Mouse (Mus musculus): ENCODE measurements around the gene Maml3. TPM values are rescaled to one million over a fixed set of nuclear protein-coding genes. Genes with fewer than 3 reads are reported as not detected.
A peak's percentile ranks its signal among the peaks of the same experiment; 100 is the strongest.

Maml3 gene
- polyA plus RNA-seq, 1 experiment from 2014 or later, result 8.4 TPM

DNA sequence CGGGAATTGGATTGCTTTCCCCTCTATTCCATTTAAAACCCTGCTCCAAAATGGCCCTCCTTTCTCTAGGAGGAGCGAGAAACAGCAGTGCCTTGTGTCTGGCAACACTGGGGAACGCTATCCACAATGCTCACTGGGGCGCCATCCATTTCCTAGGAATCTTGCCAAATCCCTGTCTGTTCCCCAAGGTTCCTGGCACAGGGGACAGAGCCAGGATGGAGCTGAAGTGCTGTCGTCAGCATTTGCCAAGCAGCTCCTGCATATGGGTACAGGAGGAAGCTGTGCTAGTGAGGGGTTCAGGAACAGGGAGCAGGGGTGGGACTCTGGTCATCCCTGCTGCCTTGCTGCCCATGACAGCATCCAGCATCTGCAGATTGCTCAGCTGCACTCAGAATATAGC, 215.1 kb downstream of the Maml3 start:
- no peak overlapping the region for H3K4me2 ChIP-seq
- H3K4me1 ChIP-seq, result peaks cover 35% of the 10 kb centered on the region
- peak; percentile 53; the same call in 1 of the 2 replicates for ATAC-seq (ENCODE audit: borderline replicate concordance, extremely low read depth, low FRiP score, low TSS enrichment)
- H3K9ac ChIP-seq, result no peak overlapping the region
- H3K27ac ChIP-seq, result peak overlapping the region; percentile 4; the same call in 1 of the 2 replicates
- no peaks in the 10 kb centered on the region for H3K9me3 ChIP-seq
- no peaks in the 10 kb centered on the region for H3K27me3 ChIP-seq
- WGBS, result 39% methylated on average over 5 of the region's 5 CpGs
- H3K4me3 ChIP-seq, result no peak overlapping the region
- H3K36me3 ChIP-seq, result no peaks in the 10 kb centered on the region

DNA sequence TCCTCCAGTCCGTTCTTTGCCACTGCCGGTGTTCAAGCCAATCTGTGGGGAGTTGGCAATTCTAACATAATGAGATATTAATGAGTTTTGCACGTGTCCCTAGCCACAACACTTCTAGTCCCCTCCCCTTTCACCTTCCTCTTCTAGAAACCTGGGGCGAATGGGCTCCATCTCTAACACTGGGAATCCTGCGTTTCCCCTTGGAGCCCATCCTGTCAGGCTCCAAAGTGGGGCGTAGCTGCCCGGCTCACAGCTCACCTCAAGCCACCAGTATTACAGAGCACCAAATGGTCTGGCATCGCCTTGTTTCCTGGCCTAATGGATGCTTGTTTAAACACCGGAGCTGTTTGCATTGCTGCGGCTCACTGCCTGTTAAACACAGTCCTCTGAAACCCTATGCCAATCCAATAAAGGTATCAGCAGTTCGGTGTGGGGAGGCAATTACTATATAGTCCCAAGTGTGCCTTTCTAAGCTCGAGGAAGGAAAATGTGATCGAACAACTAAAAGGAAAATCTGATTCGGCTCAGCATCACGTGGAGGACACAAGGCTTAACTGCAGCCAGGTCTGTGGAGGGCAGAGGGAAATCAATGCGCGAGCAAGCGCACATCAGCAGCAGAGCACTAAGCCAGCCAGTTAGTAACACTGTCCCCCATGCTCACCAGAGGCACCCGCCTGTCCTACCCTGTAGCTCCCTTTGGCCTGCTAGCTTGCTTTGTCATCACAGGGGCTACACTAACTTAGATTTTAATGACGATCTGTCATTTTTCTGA, 216.0 kb downstream of the Maml3 start:
- Histone ChIP-seq H3K27ac (0 out of 2 replicates have a peak overlapping the region, but pooled peaks have one; percentile 17), H3K9me3 (no peaks in the 10 kb centered on the region), H3K4me3 (no peak overlapping the region), H3K9ac (peak overlapping the region; percentile 1; the same call in 1 of the 2 replicates), H3K4me1 (peaks cover 40% of the 10 kb centered on the region), H3K27me3 (no peaks in the 10 kb centered on the region), H3K4me2 (peak overlapping the region; percentile 37), H3K36me3 (no peaks in the 10 kb centered on the region)
- ATAC-seq (ENCODE audit: borderline replicate concordance, extremely low read depth, low FRiP score, low TSS enrichment), result no peak; the same call in 1 of the 2 replicates
- WGBS, result 18% methylated on average over 20 of the region's 20 CpGs

DNA sequence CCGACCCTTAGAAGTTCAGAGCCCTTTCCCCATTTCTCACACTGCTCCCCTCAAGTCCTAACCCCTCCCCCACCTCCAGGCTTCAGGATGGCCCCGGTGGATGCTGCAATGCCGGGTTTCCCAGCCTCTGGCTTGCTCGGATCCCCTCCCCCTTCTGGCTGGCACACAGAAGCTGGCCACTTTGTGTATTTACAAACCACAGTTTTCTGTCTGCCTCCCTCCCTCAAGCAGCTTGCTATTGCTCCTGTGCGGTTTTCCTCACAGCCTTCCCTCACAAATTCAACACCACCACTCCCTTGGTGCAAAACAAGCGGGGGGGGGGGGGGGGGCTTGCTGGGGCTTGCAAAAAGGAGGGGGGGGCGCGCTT, 216.6 kb downstream of the Maml3 start:
- no peaks in the 10 kb centered on the region for H3K27me3 ChIP-seq
- no peak for ATAC-seq (ENCODE audit: borderline replicate concordance, extremely low read depth, low FRiP score, low TSS enrichment)
- peaks cover 42% of the 10 kb centered on the region for H3K4me1 ChIP-seq
- WGBS, result 3% methylated on average over 8 of the region's 8 CpGs
- H3K36me3 ChIP-seq, result no peaks in the 10 kb centered on the region
- H3K9me3 ChIP-seq, result no peaks in the 10 kb centered on the region
- peak overlapping the region; percentile 37 for H3K4me2 ChIP-seq
- no peak overlapping the region for H3K4me3 ChIP-seq
- no peak overlapping the region for H3K27ac ChIP-seq
- H3K9ac ChIP-seq, result peak overlapping the region; percentile 1; the same call in 1 of the 2 replicates

DNA sequence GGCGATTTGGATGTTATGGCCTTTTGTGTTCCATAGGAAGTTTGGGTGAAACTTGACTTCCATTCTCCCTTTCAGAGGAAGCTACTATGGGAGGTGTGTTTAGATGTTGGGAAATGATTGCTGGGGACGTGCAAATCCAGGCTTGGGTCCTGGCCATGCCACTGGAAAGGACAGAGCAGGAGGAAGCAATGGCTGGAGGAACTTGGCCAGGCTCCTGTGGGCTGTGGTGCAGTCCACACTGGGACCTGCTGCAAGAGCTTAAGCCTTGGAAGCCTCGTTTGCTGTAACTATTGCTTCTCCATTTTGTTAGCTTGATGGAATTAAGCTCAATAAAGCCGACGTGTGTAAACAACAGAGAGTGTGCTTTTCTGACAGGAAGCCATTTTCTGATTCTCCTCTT, 219.0 kb downstream of the Maml3 start:
- Histone ChIP-seq H3K4me2 (no peak overlapping the region), H3K9me3 (no peaks in the 10 kb centered on the region), H3K4me3 (no peak overlapping the region), H3K27ac (no peak overlapping the region), H3K4me1 (peaks cover 52% of the 10 kb centered on the region), H3K27me3 (no peaks in the 10 kb centered on the region), H3K36me3 (no peaks in the 10 kb centered on the region), H3K9ac (no peak overlapping the region)
- ATAC-seq (ENCODE audit: borderline replicate concordance, extremely low read depth, low FRiP score, low TSS enrichment), result no peak
- WGBS, result 45% methylated on average over 5 of the region's 5 CpGs

DNA sequence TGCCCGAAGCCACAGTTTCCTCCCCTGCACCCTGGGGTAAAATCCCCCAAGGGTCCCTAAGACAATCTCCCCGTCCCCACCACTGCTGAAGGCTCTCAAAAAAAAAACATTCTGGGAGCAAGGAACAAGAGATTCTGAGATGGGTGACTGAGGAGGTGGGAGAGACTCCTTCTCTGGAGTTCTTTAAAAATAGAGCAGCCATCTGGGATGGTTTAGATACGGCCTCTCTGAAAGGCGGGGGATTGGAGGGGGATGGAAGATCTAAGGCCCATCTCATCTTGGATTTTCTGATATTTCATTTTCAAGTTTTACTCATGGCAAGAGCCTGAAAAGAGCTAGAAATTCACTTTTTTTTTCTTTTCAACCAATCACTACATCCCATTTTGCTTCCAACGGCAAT, 219.4 kb downstream of the Maml3 start:
- WGBS, result 86% methylated on average over 5 of the region's 5 CpGs

DNA sequence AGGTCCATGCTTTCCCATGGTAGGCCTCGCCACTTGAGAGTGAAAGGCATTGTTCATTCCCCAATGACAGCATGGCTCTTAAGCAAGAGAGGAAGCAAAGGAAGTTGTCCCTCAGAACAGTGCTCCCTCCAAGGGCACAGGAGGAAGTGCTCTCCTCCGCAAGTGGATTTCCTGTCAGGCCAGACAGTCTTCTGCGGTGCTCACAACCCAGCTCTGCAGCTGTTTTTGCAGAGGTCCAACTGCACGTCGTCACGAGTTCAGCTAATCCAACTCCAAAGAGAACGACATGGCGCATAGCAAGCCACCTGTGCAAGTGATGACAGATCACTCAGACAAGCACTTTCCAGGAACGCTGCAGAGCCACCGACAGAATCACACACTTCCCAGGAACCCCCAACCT, 222.9 kb downstream of the Maml3 start:
- H3K36me3 ChIP-seq, result no peaks in the 10 kb centered on the region
- no peak overlapping the region for H3K9ac ChIP-seq
- ATAC-seq (ENCODE audit: borderline replicate concordance, extremely low read depth, low FRiP score, low TSS enrichment), result peak; percentile 63; the same call in 1 of the 2 replicates
- 19% methylated on average over 10 of the region's 10 CpGs for WGBS
- H3K27ac ChIP-seq, result 0 out of 2 replicates have a peak overlapping the region, but pooled peaks have one; percentile 27
- H3K4me3 ChIP-seq, result no peak overlapping the region
- no peaks in the 10 kb centered on the region for H3K27me3 ChIP-seq
- no peaks in the 10 kb centered on the region for H3K9me3 ChIP-seq
- H3K4me2 ChIP-seq, result no peak overlapping the region
- peaks cover 43% of the 10 kb centered on the region for H3K4me1 ChIP-seq

More for the DNA sequence above, 219.4 kb downstream of the Maml3 start:
- H3K27me3 ChIP-seq, result no peaks in the 10 kb centered on the region
- no peak for ATAC-seq (ENCODE audit: borderline replicate concordance, extremely low read depth, low FRiP score, low TSS enrichment)
- no peak overlapping the region for H3K9ac ChIP-seq
- H3K36me3 ChIP-seq, result no peaks in the 10 kb centered on the region
- no peak overlapping the region for H3K27ac ChIP-seq
- peaks cover 57% of the 10 kb centered on the region for H3K4me1 ChIP-seq
- no peaks in the 10 kb centered on the region for H3K9me3 ChIP-seq
- H3K4me2 ChIP-seq, result no peak overlapping the region
- no peak overlapping the region for H3K4me3 ChIP-seq

DNA sequence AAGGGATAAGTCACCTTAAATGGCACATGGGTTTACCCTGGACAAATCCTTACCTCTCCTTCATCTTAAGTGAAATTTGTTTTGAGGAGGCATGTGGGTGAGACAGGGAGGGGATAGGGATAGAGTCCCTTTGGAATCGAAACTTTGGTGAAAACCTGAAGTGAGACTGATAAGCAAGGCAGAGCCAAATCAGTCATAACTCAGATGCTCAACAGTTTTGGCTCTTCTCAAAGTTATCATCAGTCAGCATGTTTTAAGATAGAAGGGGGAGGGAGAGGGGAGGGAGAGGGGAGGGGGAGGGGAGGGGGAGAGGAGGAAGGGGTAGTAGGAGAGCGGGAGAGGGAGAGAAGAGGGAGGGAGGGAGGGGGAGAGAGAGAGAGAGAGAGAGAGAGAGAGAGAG, 223.5 kb downstream of the Maml3 start:
- no peak overlapping the region for H3K9ac ChIP-seq
- 0 out of 2 replicates have a peak overlapping the region, but pooled peaks have one; percentile 1 for H3K27ac ChIP-seq
- peaks cover 41% of the 10 kb centered on the region for H3K4me1 ChIP-seq
- H3K9me3 ChIP-seq, result no peaks in the 10 kb centered on the region
- H3K27me3 ChIP-seq, result no peaks in the 10 kb centered on the region
- ATAC-seq (ENCODE audit: borderline replicate concordance, extremely low read depth, low FRiP score, low TSS enrichment), result no peak
- H3K36me3 ChIP-seq, result no peaks in the 10 kb centered on the region
- no peak overlapping the region for H3K4me3 ChIP-seq
- no peak overlapping the region for H3K4me2 ChIP-seq
- WGBS, result 45% methylated on average over 2 of the region's 2 CpGs

DNA sequence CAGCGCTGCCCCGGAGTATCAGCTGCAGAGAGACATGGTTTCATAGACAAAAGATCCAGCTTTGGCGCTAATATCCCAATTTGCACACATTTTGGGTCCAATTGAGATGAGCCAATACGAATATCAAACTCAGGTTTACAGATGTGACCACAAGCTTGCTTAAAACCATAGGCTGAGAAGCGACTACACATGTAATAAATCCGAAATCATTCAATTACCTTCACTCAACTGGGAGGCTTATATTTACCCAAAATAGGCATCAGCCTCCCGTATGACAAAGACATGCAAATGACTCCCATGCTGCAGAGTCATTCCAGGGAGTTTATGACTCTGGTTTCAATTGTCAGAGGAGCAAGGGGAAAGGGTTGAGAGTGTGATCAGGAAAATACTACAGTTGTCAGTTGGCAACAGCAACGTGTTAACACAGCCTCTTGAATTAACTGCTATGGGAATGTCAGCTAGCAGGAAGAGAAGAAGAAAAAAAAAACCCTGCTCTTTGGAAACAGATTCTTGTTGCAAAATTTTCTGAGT, 224.3 kb downstream of the Maml3 start:
- 77% methylated on average over 8 of the region's 8 CpGs for WGBS

DNA sequence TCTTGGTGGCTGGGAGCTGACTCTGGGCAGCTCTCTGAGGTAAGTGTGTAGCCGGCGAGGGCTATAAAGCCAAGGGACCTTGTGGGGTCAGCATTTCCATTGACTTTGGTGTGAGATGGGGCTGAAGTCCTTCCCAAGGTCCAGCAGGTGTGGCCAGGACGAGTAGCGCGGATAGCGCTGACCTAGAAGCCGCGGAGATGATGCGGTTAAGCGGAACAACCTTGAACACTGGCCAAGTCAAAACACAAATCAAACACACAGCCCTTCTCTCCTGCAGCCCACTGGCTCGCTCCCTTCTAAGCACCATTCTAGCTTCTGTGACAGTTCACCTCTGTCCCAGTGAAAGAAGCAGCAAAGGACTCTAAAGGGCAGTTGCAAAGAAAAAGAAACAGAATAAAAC, 225.7 kb downstream of the Maml3 start:
- ATAC-seq (ENCODE audit: borderline replicate concordance, extremely low read depth, low FRiP score, low TSS enrichment), result no peak
- Histone ChIP-seq H3K4me2 (no peak overlapping the region), H3K36me3 (no peaks in the 10 kb centered on the region), H3K9ac (no peak overlapping the region), H3K27me3 (no peaks in the 10 kb centered on the region), H3K4me3 (no peak overlapping the region), H3K9me3 (no peaks in the 10 kb centered on the region), H3K4me1 (peaks cover 48% of the 10 kb centered on the region), H3K27ac (no peak overlapping the region)
- WGBS, result 68% methylated on average over 11 of the region's 11 CpGs

More for the DNA sequence above, 224.3 kb downstream of the Maml3 start:
- Histone ChIP-seq H3K4me2 (no peak overlapping the region), H3K4me1 (peaks cover 37% of the 10 kb centered on the region), H3K27me3 (no peaks in the 10 kb centered on the region), H3K9me3 (no peaks in the 10 kb centered on the region), H3K36me3 (no peaks in the 10 kb centered on the region), H3K27ac (no peak overlapping the region), H3K9ac (no peak overlapping the region), H3K4me3 (no peak overlapping the region)
- no peak for ATAC-seq (ENCODE audit: borderline replicate concordance, extremely low read depth, low FRiP score, low TSS enrichment)

DNA sequence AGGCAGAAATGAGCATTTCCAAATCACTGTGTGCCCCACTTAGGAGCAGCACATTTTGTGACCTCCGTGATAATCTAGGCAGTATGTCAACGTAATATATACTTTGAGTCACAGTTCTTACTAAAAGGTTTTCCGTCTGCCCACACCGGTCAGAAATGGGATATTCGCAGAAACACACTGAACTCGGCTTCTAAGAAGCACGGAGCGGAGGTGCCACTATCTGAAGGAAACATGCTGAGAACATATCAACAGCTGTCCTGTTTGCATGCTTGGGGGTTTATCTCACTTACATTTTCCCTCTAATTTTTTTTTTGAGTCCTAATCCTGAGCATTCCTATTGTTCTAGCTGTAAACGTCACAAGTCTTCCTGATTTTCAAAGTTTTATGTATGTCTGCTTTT, 226.3 kb downstream of the Maml3 start:
- H3K36me3 ChIP-seq, result no peaks in the 10 kb centered on the region
- no peak overlapping the region for H3K9ac ChIP-seq
- H3K4me3 ChIP-seq, result no peak overlapping the region
- H3K4me2 ChIP-seq, result no peak overlapping the region
- WGBS, result 60% methylated on average over 9 of the region's 9 CpGs
- H3K27ac ChIP-seq, result no peak overlapping the region
- H3K4me1 ChIP-seq, result peaks cover 49% of the 10 kb centered on the region
- H3K27me3 ChIP-seq, result no peaks in the 10 kb centered on the region
- no peak for ATAC-seq (ENCODE audit: borderline replicate concordance, extremely low read depth, low FRiP score, low TSS enrichment)
- no peaks in the 10 kb centered on the region for H3K9me3 ChIP-seq

DNA sequence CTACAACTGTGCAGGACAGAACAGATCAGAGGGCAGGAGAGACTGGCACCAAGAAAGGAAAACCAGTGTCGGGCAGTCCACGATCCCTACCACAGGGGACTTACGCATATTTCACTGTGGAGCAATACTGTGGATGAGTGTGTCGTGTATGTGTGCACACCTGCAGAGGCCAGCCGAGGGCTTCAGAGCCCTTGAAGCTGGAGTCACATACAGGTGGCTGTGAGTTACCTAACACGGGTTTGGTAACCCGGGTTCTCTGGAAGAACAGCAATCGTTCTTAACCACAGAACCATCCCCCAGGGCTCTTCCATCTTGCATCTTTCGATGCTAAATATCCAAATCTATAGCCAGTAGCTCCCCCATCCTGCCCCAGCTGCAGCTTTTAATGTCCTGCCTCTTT, 228.1 kb downstream of the Maml3 start:
- WGBS, result 64% methylated on average over 9 of the region's 9 CpGs
- Histone ChIP-seq H3K4me2 (no peak overlapping the region), H3K4me3 (no peak overlapping the region), H3K4me1 (peaks cover 49% of the 10 kb centered on the region), H3K9ac (no peak overlapping the region), H3K27me3 (no peaks in the 10 kb centered on the region), H3K36me3 (no peaks in the 10 kb centered on the region), H3K9me3 (no peaks in the 10 kb centered on the region), H3K27ac (no peak overlapping the region)
- no peak for ATAC-seq (ENCODE audit: borderline replicate concordance, extremely low read depth, low FRiP score, low TSS enrichment)

DNA sequence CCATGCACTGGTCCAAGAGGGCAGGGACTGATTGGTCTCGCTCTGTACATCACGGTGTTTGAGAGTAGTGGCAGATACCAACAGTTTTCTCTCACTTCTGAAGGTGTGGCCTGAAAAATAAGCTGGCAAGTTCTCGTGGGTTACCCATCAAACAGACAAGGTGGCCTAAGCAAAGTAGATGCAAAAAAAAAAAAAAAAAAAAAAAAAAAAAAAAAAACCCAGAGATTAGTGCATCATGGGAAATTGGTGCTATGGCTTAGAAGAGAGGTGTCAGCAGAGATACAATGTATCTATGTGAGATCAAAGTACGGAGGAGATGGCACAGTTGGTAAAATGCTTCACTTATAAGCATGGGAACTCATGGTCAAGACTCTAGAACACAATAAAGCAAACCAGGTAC, 229.2 kb downstream of the Maml3 start:
- H3K9ac ChIP-seq, result no peak overlapping the region
- 76% methylated on average over 4 of the region's 4 CpGs for WGBS
- ATAC-seq (ENCODE audit: borderline replicate concordance, extremely low read depth, low FRiP score, low TSS enrichment), result no peak
- no peaks in the 10 kb centered on the region for H3K36me3 ChIP-seq
- H3K9me3 ChIP-seq, result no peaks in the 10 kb centered on the region
- no peak overlapping the region for H3K4me3 ChIP-seq
- peaks cover 42% of the 10 kb centered on the region for H3K4me1 ChIP-seq
- H3K27ac ChIP-seq, result no peak overlapping the region
- H3K4me2 ChIP-seq, result no peak overlapping the region
- H3K27me3 ChIP-seq, result no peaks in the 10 kb centered on the region

Data from lung, embryonic 15.5 days (tissue).